Mouse (Mus musculus): ENCODE measurements around the gene Rab1a. TPM values are rescaled to one million over a fixed set of nuclear protein-coding genes. Genes with fewer than 3 reads are reported as not detected.

The Rab1a gene
- total and polyA plus RNA-seq, 2 experiments from 2014 or later: 55.8 to 226 TPM

DNA sequence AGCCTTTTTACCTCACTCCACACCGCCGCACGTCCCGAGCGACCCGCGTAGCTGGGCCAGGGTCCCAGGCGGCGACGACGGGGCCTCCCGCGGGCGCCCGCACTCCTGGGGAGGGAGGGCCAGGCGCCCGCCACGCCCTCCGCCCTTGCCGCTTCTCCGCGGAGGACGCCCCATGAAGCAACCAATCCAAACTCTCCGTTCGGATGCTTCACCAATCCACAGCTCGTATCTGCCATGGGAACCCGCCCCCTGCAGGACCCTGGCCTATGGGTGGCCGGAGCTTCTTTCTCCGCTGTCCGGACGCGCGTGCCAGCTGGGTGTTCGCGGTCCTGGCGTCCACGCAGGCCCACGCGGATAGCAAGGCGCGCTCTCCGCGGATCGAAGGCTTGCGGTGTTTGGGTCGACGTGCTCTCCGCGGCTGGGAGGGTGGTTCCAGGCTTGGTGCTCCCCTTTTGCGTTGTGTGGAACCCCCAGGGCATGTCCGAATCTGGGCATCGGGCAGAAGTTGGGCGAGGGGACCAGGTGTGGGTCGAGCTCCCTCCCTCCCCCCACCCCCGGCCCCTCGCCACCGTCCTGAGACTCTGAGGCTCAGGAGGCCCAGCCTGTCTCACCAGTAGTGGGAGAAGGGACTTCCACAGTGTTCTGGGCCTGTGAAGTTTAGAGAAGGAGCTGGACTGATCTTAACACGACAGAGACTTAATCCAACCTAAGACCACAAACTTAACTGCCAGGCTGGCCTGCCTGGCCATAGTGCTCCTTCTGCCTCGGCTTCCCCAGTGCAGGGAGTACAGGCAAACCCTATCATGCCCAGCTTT is 48.3 kb downstream of the Rab1a start, which contains the start of gene Cep68:
Gene Cep68 (minus strand): TSS at position 134 of the 815 bp plus-strand sequence.
- Histone ChIP-seq H3K4me1 (ENCODE audit: control insufficient read depth, insufficient read depth) (peaks cover 30% of the 10 kb centered on the region), H3K27me3 (ENCODE audit: control insufficient read depth, insufficient read depth, low read length) (no peaks in the 10 kb centered on the region), H3K4me3 (ENCODE audit: low read depth, low read length) (peak within 1 kb of the TSS; percentile 77), H3K4me2 (ENCODE audit: low read depth, low read length) (peak within 1 kb of the TSS; percentile 93), H3K27ac (ENCODE audit: low read depth) (peak within 1 kb of the TSS; percentile 85), H3K9ac (replicated peaks; ENCODE audit: low read depth, low read length) (peak within 1 kb of the TSS; percentile 82), H3K9me3 (replicated peaks; ENCODE audit: control insufficient read depth, low read length) (no peaks in the 10 kb centered on the region), H3K36me3 (replicated peaks; ENCODE audit: control insufficient read depth, insufficient read depth, low read length) (peaks cover 12% of the 10 kb centered on the region)
- ATAC-seq (ENCODE audit: insufficient read depth, low read depth) (peak; percentile 99), DNase-seq (ENCODE audit: low spot score) (peak; percentile 96)
- TF ChIP-seq CTCF (IDR thresholded peaks at IDR 0.05; ENCODE audit: low read depth): no peak; the same call in 1 of the 2 replicates
- TF ChIP-seq EP300 (IDR thresholded peaks at IDR 0.05; ENCODE audit: low read depth): no peak
- under 1% methylated on average over 59 of the region's 59 CpGs for WGBS

DNA sequence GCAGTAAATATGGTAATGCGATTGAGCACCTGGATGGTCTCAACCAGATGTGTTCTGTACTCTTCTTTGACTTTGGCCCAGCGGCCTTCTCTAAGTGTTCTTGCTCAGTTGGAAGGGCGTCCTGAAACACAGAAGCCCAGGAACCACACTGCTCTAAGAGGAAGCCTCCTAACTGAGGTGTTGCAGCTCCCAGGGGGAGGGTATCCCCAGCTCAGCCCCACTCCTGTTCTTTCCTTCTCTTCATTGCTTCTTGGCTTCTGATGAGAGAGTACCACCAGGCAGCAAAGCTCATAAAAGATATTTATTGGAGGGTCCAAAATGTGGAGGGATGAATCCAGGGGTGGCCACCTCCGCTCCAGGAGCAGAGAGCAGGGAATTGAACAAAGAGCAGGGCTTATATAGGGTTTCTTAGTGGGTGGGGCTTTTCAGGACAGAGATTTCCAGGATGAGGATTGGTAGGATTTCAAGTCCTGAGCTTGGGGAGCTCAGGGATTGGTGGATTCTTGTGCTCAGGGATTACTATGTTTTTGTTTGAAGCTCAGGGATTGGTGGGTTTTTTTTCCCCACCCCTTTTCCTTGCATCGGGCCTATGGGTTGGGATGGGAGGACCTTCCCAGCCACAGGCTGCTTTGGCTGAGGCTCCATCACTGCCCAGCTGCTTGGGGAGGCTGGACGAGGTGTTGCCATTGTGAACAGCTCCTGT is 49.4 kb downstream of the Rab1a start:
- WGBS: 89% methylated on average over 6 of the region's 6 CpGs
- H3K27me3 ChIP-seq (ENCODE audit: control insufficient read depth, insufficient read depth, low read length): no peaks in the 10 kb centered on the region
- peaks cover 25% of the 10 kb centered on the region for H3K4me1 ChIP-seq (ENCODE audit: control insufficient read depth, insufficient read depth)
- no peak overlapping the region for H3K27ac ChIP-seq (ENCODE audit: low read depth)
- H3K36me3 ChIP-seq (replicated peaks; ENCODE audit: control insufficient read depth, insufficient read depth, low read length): 0 out of 2 replicates have a peak, but pooled peaks cover 6% of the 10 kb centered on the region
- no peak for TF ChIP-seq EP300 (IDR thresholded peaks at IDR 0.05; ENCODE audit: low read depth)
- TF ChIP-seq CTCF (IDR thresholded peaks at IDR 0.05; ENCODE audit: low read depth): no peak
- DNase-seq (ENCODE audit: low spot score) (no peak), ATAC-seq (ENCODE audit: insufficient read depth, low read depth) (no peak)
- H3K4me3 ChIP-seq (ENCODE audit: low read depth, low read length): no peak overlapping the region
- H3K9ac ChIP-seq (replicated peaks; ENCODE audit: low read depth, low read length): no peak overlapping the region
- no peak overlapping the region for H3K4me2 ChIP-seq (ENCODE audit: low read depth, low read length)
- H3K9me3 ChIP-seq (replicated peaks; ENCODE audit: control insufficient read depth, low read length): no peaks in the 10 kb centered on the region

DNA sequence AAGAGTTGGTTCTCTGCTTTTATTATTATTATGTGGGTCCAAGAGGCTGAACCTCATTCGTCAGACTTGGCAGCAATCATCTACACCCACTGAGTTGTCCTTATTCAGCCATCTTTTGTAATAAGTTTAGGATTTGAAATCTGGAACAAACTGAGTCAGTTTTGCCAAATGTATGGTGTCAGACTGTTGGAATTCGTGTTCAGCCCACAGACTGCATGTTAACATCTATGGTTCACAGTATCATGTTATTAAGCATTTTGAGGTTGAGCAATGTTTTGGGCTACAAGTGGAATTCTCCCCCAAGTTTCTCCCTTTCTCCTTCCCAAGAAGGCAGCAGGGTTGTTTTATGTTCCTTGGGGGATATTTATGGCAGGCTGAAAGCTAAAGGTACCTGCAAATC is 51.9 kb downstream of the Rab1a start:
- TF ChIP-seq EP300 (IDR thresholded peaks at IDR 0.05; ENCODE audit: low read depth) (no peak), CTCF (IDR thresholded peaks at IDR 0.05; ENCODE audit: low read depth) (no peak)
- no peak for DNase-seq (ENCODE audit: low spot score)
- ATAC-seq (ENCODE audit: insufficient read depth, low read depth): no peak

DNA sequence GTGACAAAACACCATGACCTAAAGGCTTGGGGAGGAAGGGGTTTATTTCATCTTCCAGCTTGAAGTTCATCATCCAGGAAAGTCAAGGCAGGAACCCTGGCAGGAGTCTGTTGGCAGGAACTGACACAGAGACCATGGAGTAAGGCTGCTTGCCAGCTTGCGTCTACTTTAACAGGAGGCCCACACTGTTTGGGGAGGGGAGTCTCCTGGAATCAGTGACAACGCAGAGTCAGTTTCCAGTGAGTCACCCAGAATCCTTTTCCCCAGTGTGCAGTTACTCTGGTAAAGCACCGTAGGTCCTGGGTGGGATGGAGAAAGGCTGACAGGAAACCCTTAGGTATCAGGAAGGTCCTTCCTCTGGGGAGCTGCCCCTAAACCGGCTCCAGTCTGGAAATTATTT is 53.6 kb downstream of the Rab1a start:
- WGBS: 53% methylated on average over 4 of the region's 4 CpGs
- Histone ChIP-seq H3K27ac (ENCODE audit: low read depth) (no peak overlapping the region), H3K9me3 (replicated peaks; ENCODE audit: control insufficient read depth, low read length) (no peaks in the 10 kb centered on the region), H3K27me3 (ENCODE audit: control insufficient read depth, insufficient read depth, low read length) (no peaks in the 10 kb centered on the region), H3K9ac (replicated peaks; ENCODE audit: low read depth, low read length) (no peak overlapping the region), H3K4me3 (ENCODE audit: low read depth, low read length) (no peak overlapping the region), H3K4me1 (ENCODE audit: control insufficient read depth, insufficient read depth) (no peaks in the 10 kb centered on the region), H3K4me2 (ENCODE audit: low read depth, low read length) (no peak overlapping the region), H3K36me3 (replicated peaks; ENCODE audit: control insufficient read depth, insufficient read depth, low read length) (no peaks in the 10 kb centered on the region)
- ATAC-seq (ENCODE audit: insufficient read depth, low read depth): no peak
- no peak for TF ChIP-seq EP300 (IDR thresholded peaks at IDR 0.05; ENCODE audit: low read depth)
- no peak for TF ChIP-seq CTCF (IDR thresholded peaks at IDR 0.05; ENCODE audit: low read depth)
- no peak for DNase-seq (ENCODE audit: low spot score)

More for the DNA sequence above, 51.9 kb downstream of the Rab1a start:
- Histone ChIP-seq H3K9me3 (replicated peaks; ENCODE audit: control insufficient read depth, low read length) (no peaks in the 10 kb centered on the region), H3K4me2 (ENCODE audit: low read depth, low read length) (no peak overlapping the region), H3K36me3 (replicated peaks; ENCODE audit: control insufficient read depth, insufficient read depth, low read length) (no peaks in the 10 kb centered on the region), H3K4me3 (ENCODE audit: low read depth, low read length) (no peak overlapping the region), H3K4me1 (ENCODE audit: control insufficient read depth, insufficient read depth) (peaks cover 6% of the 10 kb centered on the region; the same call in 1 of the 2 replicates), H3K27me3 (ENCODE audit: control insufficient read depth, insufficient read depth, low read length) (no peaks in the 10 kb centered on the region), H3K9ac (replicated peaks; ENCODE audit: low read depth, low read length) (no peak overlapping the region), H3K27ac (ENCODE audit: low read depth) (no peak overlapping the region)
- 64% methylated on average over 2 of the region's 2 CpGs for WGBS

DNA sequence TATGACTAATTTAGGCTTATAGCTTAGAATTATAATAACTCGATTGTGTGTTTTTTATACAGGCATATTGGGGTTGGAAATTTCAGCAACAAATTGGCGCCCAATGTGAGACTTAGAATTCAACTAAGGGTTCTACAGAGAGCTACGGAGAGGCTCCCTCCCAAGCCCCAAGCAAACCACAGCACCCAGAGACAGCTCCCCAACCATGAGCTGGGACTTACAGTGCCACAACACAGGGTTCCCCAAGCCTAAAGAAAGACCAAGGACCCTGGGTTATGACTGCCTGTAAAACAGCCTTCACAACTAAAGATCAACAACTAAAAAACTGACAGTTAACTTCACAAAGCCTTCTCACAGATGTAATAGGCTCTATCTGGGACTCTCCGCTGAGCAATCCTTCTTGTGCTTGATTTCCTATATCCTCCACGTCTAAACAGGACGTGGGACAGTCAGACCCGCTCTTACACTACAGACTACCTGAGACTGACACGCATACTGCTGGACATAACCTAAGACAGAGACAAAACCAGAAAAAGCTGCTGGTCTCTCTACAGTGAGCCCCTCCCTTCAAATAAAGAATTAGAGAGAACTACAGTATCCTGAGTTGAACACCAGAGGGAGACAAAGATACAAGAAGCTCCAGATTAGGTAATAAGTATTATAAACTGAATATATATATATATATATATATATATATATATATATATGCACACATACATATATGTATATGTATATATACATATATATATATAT is 61.6 kb downstream of the Rab1a start:
- DNase-seq (ENCODE audit: low spot score) (peak; percentile 66), ATAC-seq (ENCODE audit: insufficient read depth, low read depth) (no peak)
- TF ChIP-seq EP300 (IDR thresholded peaks at IDR 0.05; ENCODE audit: low read depth) (no peak), CTCF (IDR thresholded peaks at IDR 0.05; ENCODE audit: low read depth) (peak; percentile 59)
- 0 out of 2 replicates have a peak, but pooled peaks cover 4% of the 10 kb centered on the region for H3K27me3 ChIP-seq (ENCODE audit: control insufficient read depth, insufficient read depth, low read length)
- H3K9me3 ChIP-seq (replicated peaks; ENCODE audit: control insufficient read depth, low read length): no peaks in the 10 kb centered on the region
- no peak overlapping the region for H3K4me3 ChIP-seq (ENCODE audit: low read depth, low read length)
- no peak overlapping the region for H3K4me2 ChIP-seq (ENCODE audit: low read depth, low read length)
- H3K9ac ChIP-seq (replicated peaks; ENCODE audit: low read depth, low read length): no peak overlapping the region
- no peak overlapping the region for H3K27ac ChIP-seq (ENCODE audit: low read depth)
- H3K36me3 ChIP-seq (replicated peaks; ENCODE audit: control insufficient read depth, insufficient read depth, low read length): no peaks in the 10 kb centered on the region
- WGBS: 46% methylated on average over 8 of the region's 8 CpGs
- H3K4me1 ChIP-seq (ENCODE audit: control insufficient read depth, insufficient read depth): no peaks in the 10 kb centered on the region
